Mouse (Mus musculus) heart, adult 2 months (tissue): ENCODE results near the gene Fam222a.
A peak's percentile ranks its signal among the peaks of the same experiment; 100 is the strongest.

Experiments used
- CTCF ChIP-seq: fragments of 200-600 bp; IDR thresholded peaks from 2 replicates; pipeline ENCODE4 v1.8.1; 2022; ENCODE audit warnings: antibody characterized with exemption, mild to moderate bottlenecking, moderate library complexity
- POLR2A ChIP-seq: fragments of 200-500 bp; IDR thresholded peaks from 2 replicates; pipeline ENCODE4 v1.6.1; 2011; ENCODE audit warnings: mild to moderate bottlenecking, low read depth, low read length, control low read depth; ENCODE audit not compliant: insufficient read depth

GRCm38 (mm10) chr5:114658255-114658654 lies 90.4 kb downstream of the Fam222a start, which contains the start of gene Trpv4:
- TF ChIP-seq POLR2A (0 out of 2 replicates have a peak, but pooled peaks have one; percentile 32), CTCF (no peak)
